Mouse (Mus musculus): ENCODE data around the gene Pgpep1l. TPM values are rescaled to one million over a fixed set of nuclear protein-coding genes. Genes with fewer than 3 reads are reported as not detected.
"Not testable (repeated sequence)": the region's sequence is repeated elsewhere in the genome, so short reads cannot be mapped to it uniquely, and the experiment has no call there.

Pgpep1l gene
- total and polyA plus RNA-seq, 2 experiments from 2014 or later: 0.18 to 1.2 TPM

DNA sequence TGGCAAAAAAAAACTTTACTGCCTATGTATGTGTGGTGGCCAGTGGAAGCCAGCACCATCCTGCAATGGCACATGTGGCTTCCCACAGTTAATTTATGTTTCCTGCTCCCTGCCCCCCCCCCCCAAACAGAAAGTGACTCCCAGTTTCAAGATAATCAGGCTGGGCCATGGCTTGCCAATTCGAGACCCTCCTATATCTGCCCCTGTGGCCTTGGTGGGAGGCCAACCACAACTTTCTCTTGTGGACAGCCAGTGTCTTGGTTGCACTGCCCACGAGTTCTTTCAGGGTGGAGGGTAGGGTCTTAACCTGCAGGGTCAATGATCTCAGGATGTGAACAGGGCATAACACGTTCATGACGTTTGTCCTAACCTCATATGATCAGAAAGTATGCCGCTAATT lies 32.5 kb upstream of the Pgpep1l start:
- Histone ChIP-seq H3K4me2 (ENCODE audit: low read depth, low read length) (no peak overlapping the region), H3K27me3 (ENCODE audit: control insufficient read depth, insufficient read depth, low read length) (no peaks in the 10 kb centered on the region), H3K9ac (replicated peaks; ENCODE audit: low read depth, low read length) (no peak overlapping the region), H3K9me3 (replicated peaks; ENCODE audit: control insufficient read depth, low read length) (no peaks in the 10 kb centered on the region), H3K36me3 (replicated peaks; ENCODE audit: control insufficient read depth, insufficient read depth, low read length) (no peaks in the 10 kb centered on the region), H3K4me3 (ENCODE audit: low read depth, low read length) (no peak overlapping the region), H3K4me1 (ENCODE audit: control insufficient read depth, insufficient read depth) (no peaks in the 10 kb centered on the region), H3K27ac (ENCODE audit: low read depth) (no peak overlapping the region)
- 88% methylated on average over 5 of the region's 5 CpGs for WGBS
- ATAC-seq (ENCODE audit: insufficient read depth, low read depth) (no peak), DNase-seq (ENCODE audit: low spot score) (no peak)
- TF ChIP-seq CTCF (IDR thresholded peaks at IDR 0.05; ENCODE audit: low read depth) (no peak), EP300 (IDR thresholded peaks at IDR 0.05; ENCODE audit: low read depth) (no peak)

DNA sequence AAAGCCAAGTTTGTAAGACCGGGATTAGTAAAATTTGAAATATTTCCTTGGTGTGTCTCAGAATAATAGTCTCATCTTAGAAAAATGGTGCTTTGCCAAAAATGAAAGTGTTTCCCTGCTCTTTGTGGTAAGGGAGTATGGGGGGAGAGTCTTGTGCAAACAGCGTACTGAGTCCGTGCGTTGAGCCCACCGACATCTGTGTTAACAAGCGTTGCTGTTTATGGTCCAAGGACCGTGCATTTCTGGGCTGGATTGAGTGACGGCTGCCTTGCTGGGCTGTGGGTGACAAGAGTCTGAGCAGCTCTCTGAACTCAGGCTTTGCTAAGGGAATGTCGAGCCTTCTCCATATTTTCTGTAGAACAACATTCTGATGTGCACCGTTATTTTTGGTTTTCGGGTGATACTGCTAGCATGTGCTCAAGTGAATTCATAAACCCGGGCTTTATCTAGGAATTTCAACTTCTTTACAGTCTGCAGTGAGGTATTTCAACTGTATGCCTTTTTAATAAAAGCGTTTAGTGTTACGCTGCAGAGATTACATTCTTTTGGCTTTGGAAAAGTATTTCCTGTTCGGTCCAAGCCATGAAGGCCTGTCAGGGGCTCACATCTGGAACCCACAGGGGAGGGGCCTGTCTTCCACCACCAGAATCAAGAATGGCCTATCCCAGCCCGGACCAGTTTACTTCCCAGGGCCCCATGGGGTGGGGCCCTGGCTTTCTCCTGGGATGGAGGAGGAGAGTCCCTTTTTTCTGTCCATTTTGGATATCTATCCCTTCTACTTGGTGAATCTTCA lies 30.2 kb upstream of the Pgpep1l start:
- Histone ChIP-seq H3K27me3 (ENCODE audit: control insufficient read depth, insufficient read depth, low read length) (no peaks in the 10 kb centered on the region), H3K9ac (replicated peaks; ENCODE audit: low read depth, low read length) (no peak overlapping the region), H3K4me2 (ENCODE audit: low read depth, low read length) (peak overlapping the region; percentile 21; the same call in 1 of the 2 replicates), H3K36me3 (replicated peaks; ENCODE audit: control insufficient read depth, insufficient read depth, low read length) (no peaks in the 10 kb centered on the region), H3K4me1 (ENCODE audit: control insufficient read depth, insufficient read depth) (no peaks in the 10 kb centered on the region), H3K27ac (ENCODE audit: low read depth) (0 out of 2 replicates have a peak overlapping the region, but pooled peaks have one; percentile 5), H3K4me3 (ENCODE audit: low read depth, low read length) (no peak overlapping the region), H3K9me3 (replicated peaks; ENCODE audit: control insufficient read depth, low read length) (no peaks in the 10 kb centered on the region)
- WGBS: 50% methylated on average over 16 of the region's 16 CpGs
- TF ChIP-seq CTCF (IDR thresholded peaks at IDR 0.05; ENCODE audit: low read depth) (no peak), EP300 (IDR thresholded peaks at IDR 0.05; ENCODE audit: low read depth) (no peak)
- DNase-seq (ENCODE audit: low spot score) (no peak), ATAC-seq (ENCODE audit: insufficient read depth, low read depth) (peak; percentile 47; the same call in 1 of the 2 replicates)

GRCm38 (mm10) chr7:68291603-68292002 lies 27.6 kb upstream of the Pgpep1l start:
- H3K36me3 ChIP-seq (replicated peaks; ENCODE audit: control insufficient read depth, insufficient read depth, low read length): no peaks in the 10 kb centered on the region
- WGBS: 67% methylated on average over 1 of the region's 1 CpGs
- no peak overlapping the region for H3K9ac ChIP-seq (replicated peaks; ENCODE audit: low read depth, low read length)
- no peak overlapping the region for H3K4me3 ChIP-seq (ENCODE audit: low read depth, low read length)
- DNase-seq (ENCODE audit: low spot score) (no peak), ATAC-seq (ENCODE audit: insufficient read depth, low read depth) (no peak)
- TF ChIP-seq EP300 (IDR thresholded peaks at IDR 0.05; ENCODE audit: low read depth) (no peak), CTCF (IDR thresholded peaks at IDR 0.05; ENCODE audit: low read depth) (no peak)
- no peaks in the 10 kb centered on the region for H3K27me3 ChIP-seq (ENCODE audit: control insufficient read depth, insufficient read depth, low read length)
- H3K27ac ChIP-seq (ENCODE audit: low read depth): no peak overlapping the region
- H3K4me1 ChIP-seq (ENCODE audit: control insufficient read depth, insufficient read depth): no peaks in the 10 kb centered on the region
- H3K4me2 ChIP-seq (ENCODE audit: low read depth, low read length): no peak overlapping the region
- H3K9me3 ChIP-seq (replicated peaks; ENCODE audit: control insufficient read depth, low read length): no peaks in the 10 kb centered on the region

DNA sequence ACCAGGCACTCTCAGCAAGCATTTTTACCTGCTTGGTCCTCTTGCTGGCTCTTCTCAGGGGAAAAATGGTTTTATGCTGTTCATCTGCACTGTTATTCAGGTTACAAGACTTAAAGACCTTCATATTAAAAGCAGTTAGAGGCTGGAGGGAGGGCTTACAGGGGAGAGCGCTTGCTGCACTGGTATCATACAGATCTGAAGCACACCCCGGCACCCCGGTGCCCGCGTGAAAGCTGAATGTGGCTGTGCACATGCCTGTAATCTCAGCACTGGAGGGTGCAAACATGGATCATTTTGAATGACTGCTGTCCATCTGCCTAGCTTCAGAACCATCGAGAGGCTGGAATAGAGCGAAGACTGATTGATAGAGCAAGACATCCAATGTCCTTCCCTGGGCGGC lies 25.0 kb upstream of the Pgpep1l start:
- H3K27me3 ChIP-seq (ENCODE audit: control insufficient read depth, insufficient read depth, low read length): no peaks in the 10 kb centered on the region
- H3K27ac ChIP-seq (ENCODE audit: low read depth): no peak overlapping the region
- no peak for ATAC-seq (ENCODE audit: insufficient read depth, low read depth)
- H3K4me2 ChIP-seq (ENCODE audit: low read depth, low read length): no peak overlapping the region
- no peak overlapping the region for H3K9ac ChIP-seq (replicated peaks; ENCODE audit: low read depth, low read length)
- no peaks in the 10 kb centered on the region for H3K4me1 ChIP-seq (ENCODE audit: control insufficient read depth, insufficient read depth)
- no peaks in the 10 kb centered on the region for H3K36me3 ChIP-seq (replicated peaks; ENCODE audit: control insufficient read depth, insufficient read depth, low read length)
- H3K9me3 ChIP-seq (replicated peaks; ENCODE audit: control insufficient read depth, low read length): no peaks in the 10 kb centered on the region
- no peak for DNase-seq (ENCODE audit: low spot score)
- no peak for TF ChIP-seq CTCF (IDR thresholded peaks at IDR 0.05; ENCODE audit: low read depth)
- 93% methylated on average over 8 of the region's 8 CpGs for WGBS
- H3K4me3 ChIP-seq (ENCODE audit: low read depth, low read length): no peak overlapping the region

- ATAC-seq (ENCODE audit: insufficient read depth, low read depth); H3K27ac ChIP-seq (ENCODE audit: low read depth); H3K4me3 ChIP-seq (ENCODE audit: low read depth, low read length); H3K36me3 ChIP-seq (replicated peaks; ENCODE audit: control insufficient read depth, insufficient read depth, low read length); H3K9ac ChIP-seq (replicated peaks; ENCODE audit: low read depth, low read length); DNase-seq (ENCODE audit: low spot score); H3K4me1 ChIP-seq (ENCODE audit: control insufficient read depth, insufficient read depth); H3K4me2 ChIP-seq (ENCODE audit: low read depth, low read length); H3K9me3 ChIP-seq (replicated peaks; ENCODE audit: control insufficient read depth, low read length); H3K27me3 ChIP-seq (ENCODE audit: control insufficient read depth, insufficient read depth, low read length): not testable (repeated sequence)
- WGBS: 83% methylated on average over 4 of the region's 4 CpGs
Observed at GRCm38 (mm10) chr7:68288000-68288399, 24.0 kb upstream of the Pgpep1l start.

DNA sequence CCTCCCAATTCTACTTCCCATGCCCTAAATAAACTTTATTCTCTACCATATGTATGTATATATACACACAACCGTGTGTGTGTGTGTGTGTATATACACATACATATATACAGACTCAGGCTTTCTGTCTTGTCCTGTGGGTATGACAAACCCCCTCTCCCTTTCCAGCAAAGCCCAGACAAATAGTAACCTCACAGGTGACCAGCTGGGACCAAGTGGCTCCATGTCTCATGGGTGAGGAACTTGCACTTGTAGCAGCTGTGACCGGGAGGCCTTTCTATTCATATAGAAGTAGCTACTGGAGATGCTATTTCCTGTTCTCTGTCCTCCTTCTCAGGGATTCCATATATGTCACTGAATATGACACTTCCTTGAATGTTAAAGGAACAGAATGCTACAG lies 23.5 kb upstream of the Pgpep1l start:
- Histone ChIP-seq H3K36me3 (replicated peaks; ENCODE audit: control insufficient read depth, insufficient read depth, low read length) (no peaks in the 10 kb centered on the region), H3K27ac (ENCODE audit: low read depth) (no peak overlapping the region; the same call in 1 of the 2 replicates), H3K4me1 (ENCODE audit: control insufficient read depth, insufficient read depth) (no peaks in the 10 kb centered on the region), H3K4me3 (ENCODE audit: low read depth, low read length) (no peak overlapping the region), H3K9me3 (replicated peaks; ENCODE audit: control insufficient read depth, low read length) (no peaks in the 10 kb centered on the region), H3K27me3 (ENCODE audit: control insufficient read depth, insufficient read depth, low read length) (no peaks in the 10 kb centered on the region), H3K9ac (replicated peaks; ENCODE audit: low read depth, low read length) (no peak overlapping the region), H3K4me2 (ENCODE audit: low read depth, low read length) (no peak overlapping the region)
- ATAC-seq (ENCODE audit: insufficient read depth, low read depth): no peak
- 71% methylated on average over 2 of the region's 2 CpGs for WGBS
- no peak for TF ChIP-seq CTCF (IDR thresholded peaks at IDR 0.05; ENCODE audit: low read depth)
- TF ChIP-seq EP300 (IDR thresholded peaks at IDR 0.05; ENCODE audit: low read depth): no peak
- DNase-seq (ENCODE audit: low spot score): no peak

Data from heart, postnatal 0 days (tissue).